Comparison of ENCODE assay signal across 8 mouse cellular contexts in the genomic region with DNA sequence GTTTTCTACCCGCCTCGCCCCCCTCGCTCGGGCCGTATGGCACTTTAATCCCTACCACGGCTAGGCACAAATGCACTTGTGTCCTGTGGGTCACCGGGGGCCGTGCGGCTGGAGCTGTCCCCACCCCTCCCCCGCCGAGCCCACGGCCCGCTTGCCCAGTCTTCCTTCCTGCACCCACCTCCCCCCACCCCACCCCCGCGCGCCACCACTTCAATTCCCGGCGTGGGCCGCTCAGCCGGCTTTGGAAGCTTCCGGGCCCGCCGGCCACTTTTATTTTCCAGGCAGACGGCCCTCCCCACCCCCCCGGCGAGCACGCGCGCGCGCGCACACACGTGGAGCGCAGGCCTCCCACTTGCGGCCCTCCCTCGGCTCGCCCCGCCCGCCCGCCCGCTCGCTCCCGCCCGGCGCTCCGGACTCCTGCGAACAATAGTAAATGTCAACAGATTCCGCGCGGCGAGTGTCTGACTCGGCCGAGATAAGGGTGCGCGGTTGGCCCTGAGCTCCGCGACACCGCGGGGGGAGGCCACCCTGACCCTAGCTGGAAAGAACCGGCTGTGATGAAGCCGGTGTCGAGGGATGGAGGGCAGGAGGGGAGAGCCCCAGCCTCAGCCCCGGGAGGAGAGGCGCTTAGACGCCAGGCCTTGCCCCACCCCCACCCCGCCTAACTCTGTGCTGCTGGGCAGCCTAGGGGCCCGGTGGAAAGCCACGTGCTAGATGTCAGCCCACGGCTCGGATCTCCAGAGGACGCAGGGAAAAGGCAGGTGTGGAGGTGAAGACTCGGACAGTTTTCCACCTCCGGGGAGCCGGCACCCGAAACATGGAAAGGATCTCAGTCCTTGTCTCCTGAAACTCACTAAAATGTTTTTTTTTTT.
DNase-seq lines count a peak whose midpoint lies in the region; ATAC-seq and TF ChIP-seq lines count a peak whose summit lies in the region.

No protein-coding gene starts in this region.

- peaks cover 6% of the 10 kb centered on the region for H3K4me1 ChIP-seq in lung, embryonic 14.5 days (ENCODE audit: insufficient read depth)
- peaks cover 37% of the 10 kb centered on the region for H3K4me1 ChIP-seq in olfactory bulb, adult 2 months (ENCODE audit: control insufficient read depth, insufficient read depth, low read length)

- peak overlapping the region; percentile 93 for H3K27ac ChIP-seq in lung, embryonic 14.5 days (ENCODE audit: low read depth)
- peak overlapping the region; percentile 73; the same call in 1 of the 2 replicates for H3K27ac ChIP-seq in olfactory bulb, adult 2 months (ENCODE audit: insufficient read depth, low read depth, low read length)

- no peaks in the 10 kb centered on the region for H3K36me3 ChIP-seq in lung, embryonic 14.5 days (ENCODE audit: insufficient read depth)

- no peak for TF ChIP-seq CTCF in lung, embryonic 14.5 days (IDR thresholded peaks at IDR 0.05; ENCODE audit: low read depth)
- no peak for TF ChIP-seq CTCF in olfactory bulb, adult 2 months (IDR thresholded peaks at IDR 0.05; ENCODE audit: insufficient read depth, low read depth, low read length)

- H3K4me3 ChIP-seq in lung, embryonic 14.5 days (ENCODE audit: low read depth, low read length) = peak overlapping the region; percentile 38
- peak overlapping the region; percentile 58 for H3K4me3 ChIP-seq in olfactory bulb, adult 2 months (ENCODE audit: insufficient read depth, low read depth, low read length)

- H3K9me3 ChIP-seq in lung, embryonic 14.5 days (ENCODE audit: low read depth, low read length) = no peaks in the 10 kb centered on the region

- peaks cover 5% of the 10 kb centered on the region; the same call in 1 of the 2 replicates for H3K27me3 ChIP-seq in lung, embryonic 14.5 days (ENCODE audit: insufficient read depth, low read length)

- peak overlapping the region; percentile 70 for H3K4me2 ChIP-seq in lung, embryonic 14.5 days

- peak; percentile 72 for ATAC-seq in lung, embryonic 14.5 days (ENCODE audit: insufficient read depth)

- TF ChIP-seq POLR2A in olfactory bulb, adult 2 months (IDR thresholded peaks at IDR 0.05; ENCODE audit: insufficient read depth, low read depth, low read length) = no peak

- WGBS in lung, embryonic 14.5 days = 2% methylated on average over 50 of the region's 75 CpGs
- WGBS in olfactory bulb, adult 2 months = 5% methylated on average over 73 of the region's 75 CpGs

- H3K9ac ChIP-seq in lung, embryonic 14.5 days = peak overlapping the region; percentile 56

- peak; percentile 69 for DNase-seq in 3T3-L1 (ENCODE audit: low read depth, low spot score)
- peak; percentile 78 for DNase-seq in ZHBTc4 (ENCODE audit: low read depth, low spot score)
- peak; percentile 80 for DNase-seq in embryo, embryonic 11 days
- DNase-seq in heart, adult 18-20 months = peak; percentile 76 to 79
- peak; percentile 52 for DNase-seq in kidney, adult 11 months
- peak; percentile 84 for DNase-seq in lung, embryonic 14.5 days
- DNase-seq in thymus, postnatal 4 days = peak; percentile 57

Comparison
In these comparisons a context has a peak if more than half of its experiments do, and no peak if none do; other contexts are left out.
1. Peak in every context shown above with its lines: DNase-seq, ATAC-seq, H3K4me3 ChIP-seq and H3K27ac ChIP-seq.